Mouse (Mus musculus) bone marrow, adult 2 months (tissue): ENCODE measurements around the gene Cdan1.

Experiments used
- CTCF ChIP-seq: fragments of 200-500 bp; IDR thresholded peaks from 2 replicates; pipeline ENCODE4 v1.5.1; 2011; ENCODE audit warnings: low read length, control low read depth; ENCODE audit not compliant: control insufficient read depth, insufficient read depth
- POLR2A ChIP-seq: fragments of 200-500 bp; IDR thresholded peaks from 2 replicates; pipeline ENCODE4 v1.6.1; 2011; ENCODE audit warnings: low read depth, mild to moderate bottlenecking, control low read depth, low read length, borderline replicate concordance; ENCODE audit not compliant: control insufficient read depth

- no peak for TF ChIP-seq CTCF
- TF ChIP-seq POLR2A = no peak
Observed at GRCm38 (mm10) chr2:120723621-120724020, 126.3 kb downstream of the Cdan1 start.
